Mouse (Mus musculus): Measurements from ENCODE around the gene Slc25a47. TPM values are rescaled to one million over a fixed set of nuclear protein-coding genes. Genes with fewer than 3 reads are reported as not detected.

Gene Slc25a47
- polyA plus RNA-seq, 2 experiments: 3.4 to 3.9 TPM

- Histone ChIP-seq H3K9ac (replicated peaks) (no peak overlapping the region), H3K9me3 (ENCODE audit: control insufficient read depth, low read length) (no peaks in the 10 kb centered on the region; the same call in 1 of the 2 replicates), H3K27ac (no peak overlapping the region), H3K4me2 (ENCODE audit: low read depth) (no peak overlapping the region), H3K27me3 (ENCODE audit: control insufficient read depth, insufficient read depth, low read length) (no peaks in the 10 kb centered on the region), H3K4me1 (replicated peaks; ENCODE audit: control insufficient read depth in 2 of 2, insufficient read depth in 2 of 2, low read length in 1 of 2) (no peaks in the 10 kb centered on the region), H3K36me3 (replicated peaks; ENCODE audit: control insufficient read depth, insufficient read depth, low read depth) (no peaks in the 10 kb centered on the region), H3K4me3 (ENCODE audit: insufficient read depth in 1 of 2, low read depth in 2 of 2, low read length in 2 of 2) (no peak overlapping the region)
- no peak for DNase-seq (ENCODE audit: low read depth in 3 of 3, low spot score in 3 of 3)
- ATAC-seq (ENCODE audit: insufficient read depth): no peak
- no peak for TF ChIP-seq CTCF (IDR thresholded peaks at IDR 0.05; ENCODE audit: low read depth)
- TF ChIP-seq EP300 (IDR thresholded peaks at IDR 0.05; ENCODE audit: low read depth): no peak
- WGBS (ENCODE audit: insufficient replicate concordance): 84% methylated on average over 13 of the region's 13 CpGs
Observed at GRCm38 (mm10) chr12:108825561-108826224, 10.2 kb upstream of the Slc25a47 start.

GRCm38 (mm10) chr12:108826282-108826957 lies 9.4 kb upstream of the Slc25a47 start:
- H3K27ac ChIP-seq: no peak overlapping the region
- WGBS (ENCODE audit: insufficient replicate concordance): 88% methylated on average over 19 of the region's 19 CpGs

GRCm38 (mm10) chr12:108826958-108827535 lies 8.8 kb upstream of the Slc25a47 start:
- DNase-seq (ENCODE audit: low read depth in 3 of 3, low spot score in 3 of 3) (no peak), ATAC-seq (ENCODE audit: insufficient read depth) (no peak)
- no peaks in the 10 kb centered on the region for H3K4me1 ChIP-seq (replicated peaks; ENCODE audit: control insufficient read depth in 2 of 2, insufficient read depth in 2 of 2, low read length in 1 of 2)
- H3K27ac ChIP-seq: no peak overlapping the region
- TF ChIP-seq EP300 (IDR thresholded peaks at IDR 0.05; ENCODE audit: low read depth) (no peak), CTCF (IDR thresholded peaks at IDR 0.05; ENCODE audit: low read depth) (no peak; the same call in 1 of the 2 replicates)
- no peak overlapping the region for H3K4me2 ChIP-seq (ENCODE audit: low read depth)
- H3K9me3 ChIP-seq (ENCODE audit: control insufficient read depth, low read length): no peaks in the 10 kb centered on the region; the same call in 1 of the 2 replicates
- H3K4me3 ChIP-seq (ENCODE audit: insufficient read depth in 1 of 2, low read depth in 2 of 2, low read length in 2 of 2): no peak overlapping the region
- no peaks in the 10 kb centered on the region for H3K27me3 ChIP-seq (ENCODE audit: control insufficient read depth, insufficient read depth, low read length)
- no peak overlapping the region for H3K9ac ChIP-seq (replicated peaks)
- WGBS (ENCODE audit: insufficient replicate concordance): 90% methylated on average over 28 of the region's 28 CpGs
- no peaks in the 10 kb centered on the region for H3K36me3 ChIP-seq (replicated peaks; ENCODE audit: control insufficient read depth, insufficient read depth, low read depth)

More at GRCm38 (mm10) chr12:108826282-108826957, 9.4 kb upstream of the Slc25a47 start:
- H3K27me3 ChIP-seq (ENCODE audit: control insufficient read depth, insufficient read depth, low read length): no peaks in the 10 kb centered on the region
- no peaks in the 10 kb centered on the region; the same call in 1 of the 2 replicates for H3K9me3 ChIP-seq (ENCODE audit: control insufficient read depth, low read length)
- ATAC-seq (ENCODE audit: insufficient read depth): no peak
- no peak overlapping the region for H3K4me3 ChIP-seq (ENCODE audit: insufficient read depth in 1 of 2, low read depth in 2 of 2, low read length in 2 of 2)
- H3K4me1 ChIP-seq (replicated peaks; ENCODE audit: control insufficient read depth in 2 of 2, insufficient read depth in 2 of 2, low read length in 1 of 2): no peaks in the 10 kb centered on the region
- H3K36me3 ChIP-seq (replicated peaks; ENCODE audit: control insufficient read depth, insufficient read depth, low read depth): no peaks in the 10 kb centered on the region
- no peak overlapping the region for H3K4me2 ChIP-seq (ENCODE audit: low read depth)
- H3K9ac ChIP-seq (replicated peaks): no peak overlapping the region
- DNase-seq (ENCODE audit: low read depth in 3 of 3, low spot score in 3 of 3): no peak
- TF ChIP-seq CTCF (IDR thresholded peaks at IDR 0.05; ENCODE audit: low read depth) (no peak), EP300 (IDR thresholded peaks at IDR 0.05; ENCODE audit: low read depth) (no peak)

- TF ChIP-seq EP300 (IDR thresholded peaks at IDR 0.05; ENCODE audit: low read depth) (no peak), CTCF (IDR thresholded peaks at IDR 0.05; ENCODE audit: low read depth) (no peak)
- H3K27me3 ChIP-seq (ENCODE audit: control insufficient read depth, insufficient read depth, low read length): no peaks in the 10 kb centered on the region
- DNase-seq (ENCODE audit: low read depth in 3 of 3, low spot score in 3 of 3): no peak
- no peak for ATAC-seq (ENCODE audit: insufficient read depth)
- no peak overlapping the region for H3K27ac ChIP-seq
- H3K9ac ChIP-seq (replicated peaks): no peak overlapping the region
- H3K4me3 ChIP-seq (ENCODE audit: insufficient read depth in 1 of 2, low read depth in 2 of 2, low read length in 2 of 2): no peak overlapping the region
- WGBS (ENCODE audit: insufficient replicate concordance): 83% methylated on average over 6 of the region's 6 CpGs
- H3K9me3 ChIP-seq (ENCODE audit: control insufficient read depth, low read length): no peaks in the 10 kb centered on the region; the same call in 1 of the 2 replicates
- no peak overlapping the region for H3K4me2 ChIP-seq (ENCODE audit: low read depth)
- H3K4me1 ChIP-seq (replicated peaks; ENCODE audit: control insufficient read depth in 2 of 2, insufficient read depth in 2 of 2, low read length in 1 of 2): no peaks in the 10 kb centered on the region
- no peaks in the 10 kb centered on the region for H3K36me3 ChIP-seq (replicated peaks; ENCODE audit: control insufficient read depth, insufficient read depth, low read depth)
Observed at GRCm38 (mm10) chr12:108827641-108828040, 8.2 kb upstream of the Slc25a47 start.

GRCm38 (mm10) chr12:108829636-108830035 lies 6.2 kb upstream of the Slc25a47 start:
- Histone ChIP-seq H3K9me3 (ENCODE audit: control insufficient read depth, low read length) (no peaks in the 10 kb centered on the region; the same call in 1 of the 2 replicates), H3K4me1 (replicated peaks; ENCODE audit: control insufficient read depth in 2 of 2, insufficient read depth in 2 of 2, low read length in 1 of 2) (no peaks in the 10 kb centered on the region), H3K4me3 (ENCODE audit: insufficient read depth in 1 of 2, low read depth in 2 of 2, low read length in 2 of 2) (no peak overlapping the region), H3K27ac (no peak overlapping the region), H3K9ac (replicated peaks) (no peak overlapping the region), H3K36me3 (replicated peaks; ENCODE audit: control insufficient read depth, insufficient read depth, low read depth) (no peaks in the 10 kb centered on the region), H3K27me3 (ENCODE audit: control insufficient read depth, insufficient read depth, low read length) (no peaks in the 10 kb centered on the region), H3K4me2 (ENCODE audit: low read depth) (no peak overlapping the region)
- TF ChIP-seq EP300 (IDR thresholded peaks at IDR 0.05; ENCODE audit: low read depth) (no peak), CTCF (IDR thresholded peaks at IDR 0.05; ENCODE audit: low read depth) (no peak)
- 75% methylated on average over 5 of the region's 5 CpGs for WGBS (ENCODE audit: insufficient replicate concordance)
- no peak for ATAC-seq (ENCODE audit: insufficient read depth)
- DNase-seq (ENCODE audit: low read depth in 3 of 3, low spot score in 3 of 3): no peak
